Mouse (Mus musculus): ENCODE data around the gene Rhot2.

The Rhot2 gene

GRCm38 (mm10) chr17:25796211-25796771 lies 48.4 kb downstream of the Rhot2 start:
- no peak for DNase-seq (ENCODE audit: low read depth, low spot score)

GRCm38 (mm10) chr17:25795609-25796092 lies 49.0 kb downstream of the Rhot2 start, which contains the start of gene AC134908.4:
Gene AC134908.4 (minus strand): TSS chr17:25795659.
- DNase-seq (ENCODE audit: low read depth, low spot score): no peak

GRCm38 (mm10) chr17:25794998-25795397 lies 49.7 kb downstream of the Rhot2 start:
- no peak for DNase-seq (ENCODE audit: low read depth, low spot score)

DNA sequence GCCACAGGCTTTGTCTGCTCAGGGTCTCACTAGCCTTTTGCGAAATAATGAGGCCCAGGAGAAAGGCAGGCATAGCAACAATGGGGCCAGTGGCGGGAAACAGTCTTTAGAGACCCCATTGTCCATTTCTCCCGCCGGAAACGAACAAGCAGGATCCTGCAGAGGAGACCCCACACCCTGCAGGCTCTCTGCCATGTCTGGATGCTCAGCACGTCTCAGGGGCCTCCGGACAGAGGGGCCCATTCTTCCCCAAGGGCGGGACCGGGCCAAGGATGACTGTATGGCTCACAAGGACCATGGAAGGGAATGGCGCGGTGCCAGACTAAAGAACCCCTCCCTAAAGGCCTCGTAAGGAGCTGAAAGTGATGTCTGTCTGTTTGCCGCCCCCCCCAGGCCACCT lies 50.5 kb downstream of the Rhot2 start:
- DNase-seq (ENCODE audit: low read depth, low spot score): no peak

- no peak for DNase-seq (ENCODE audit: low read depth, low spot score)
Measured at GRCm38 (mm10) chr17:25792615-25793014, 52.0 kb downstream of the Rhot2 start, which contains the start of gene Fam173a. Gene Fam173a (minus strand): TSS chr17:25792901.

DNA sequence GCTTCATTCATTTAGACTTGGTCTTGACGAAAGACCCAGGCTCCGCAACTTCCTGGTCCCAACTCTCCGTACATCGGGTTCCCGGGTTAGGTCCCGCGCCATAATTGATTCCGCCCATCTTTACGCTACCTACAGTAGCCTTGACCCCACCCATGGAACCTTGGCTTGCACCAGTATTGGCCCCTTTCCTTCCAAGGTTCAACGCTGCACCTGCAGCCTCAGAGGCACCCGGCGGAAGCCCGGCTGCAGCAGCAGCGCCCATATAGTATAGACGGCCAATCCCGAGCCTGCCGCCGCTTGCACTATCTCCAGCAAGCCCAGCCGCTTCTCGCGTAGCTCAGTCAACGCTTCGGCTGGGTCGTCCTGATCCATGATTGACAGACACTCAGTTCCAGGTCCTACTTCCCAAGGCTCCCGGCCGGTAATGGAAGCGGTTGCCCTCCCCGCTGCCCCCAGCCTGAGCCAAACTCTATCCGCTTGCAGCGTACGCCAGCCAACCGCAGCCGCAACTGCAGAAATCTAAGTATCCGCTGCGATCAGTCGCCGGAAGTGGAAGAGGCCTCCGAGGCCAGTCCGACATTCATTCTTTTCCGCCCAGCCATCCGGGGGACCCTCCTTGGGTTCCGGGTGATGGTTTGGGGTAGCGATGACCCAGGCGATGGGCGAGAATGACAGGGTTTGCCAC lies 52.7 kb downstream of the Rhot2 start:
- DNase-seq (ENCODE audit: low read depth, low spot score): no peak

DNA sequence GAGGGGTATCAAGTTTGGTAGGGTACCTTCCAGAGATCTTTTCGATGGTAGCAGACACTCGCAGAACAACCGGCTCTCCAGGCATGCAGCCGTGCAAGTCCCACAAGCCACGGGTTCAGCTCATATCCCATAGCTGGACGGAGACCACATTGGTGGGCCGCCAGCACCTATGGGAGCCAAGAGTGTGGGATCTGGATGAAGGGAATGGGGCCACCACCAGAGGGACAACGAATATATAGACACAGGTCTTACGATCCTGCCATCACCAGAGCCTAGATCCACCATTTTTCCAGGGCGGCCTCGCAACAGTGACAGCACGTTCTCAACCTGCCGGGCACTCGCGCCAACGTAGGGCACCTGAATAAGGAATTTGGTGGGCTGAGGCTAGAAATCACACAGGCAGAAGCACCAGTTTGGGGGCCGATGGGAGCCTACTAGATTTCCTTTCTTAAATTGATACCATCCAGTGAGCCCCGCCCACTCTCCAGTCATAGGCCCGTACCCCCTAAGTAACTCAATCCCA lies 53.3 kb downstream of the Rhot2 start:
- no peak for DNase-seq (ENCODE audit: low read depth, low spot score)

Measured in brain, embryonic 18.5 days (tissue).